Mouse (Mus musculus) B cell, adult 2 months (primary cell): ENCODE data around the gene Bbx.

Experiments used
- DNase-seq, 2 experiments: peaks; one replicate each; pipeline ENCODE4 v3.0.0; 2022

Bbx gene

DNA sequence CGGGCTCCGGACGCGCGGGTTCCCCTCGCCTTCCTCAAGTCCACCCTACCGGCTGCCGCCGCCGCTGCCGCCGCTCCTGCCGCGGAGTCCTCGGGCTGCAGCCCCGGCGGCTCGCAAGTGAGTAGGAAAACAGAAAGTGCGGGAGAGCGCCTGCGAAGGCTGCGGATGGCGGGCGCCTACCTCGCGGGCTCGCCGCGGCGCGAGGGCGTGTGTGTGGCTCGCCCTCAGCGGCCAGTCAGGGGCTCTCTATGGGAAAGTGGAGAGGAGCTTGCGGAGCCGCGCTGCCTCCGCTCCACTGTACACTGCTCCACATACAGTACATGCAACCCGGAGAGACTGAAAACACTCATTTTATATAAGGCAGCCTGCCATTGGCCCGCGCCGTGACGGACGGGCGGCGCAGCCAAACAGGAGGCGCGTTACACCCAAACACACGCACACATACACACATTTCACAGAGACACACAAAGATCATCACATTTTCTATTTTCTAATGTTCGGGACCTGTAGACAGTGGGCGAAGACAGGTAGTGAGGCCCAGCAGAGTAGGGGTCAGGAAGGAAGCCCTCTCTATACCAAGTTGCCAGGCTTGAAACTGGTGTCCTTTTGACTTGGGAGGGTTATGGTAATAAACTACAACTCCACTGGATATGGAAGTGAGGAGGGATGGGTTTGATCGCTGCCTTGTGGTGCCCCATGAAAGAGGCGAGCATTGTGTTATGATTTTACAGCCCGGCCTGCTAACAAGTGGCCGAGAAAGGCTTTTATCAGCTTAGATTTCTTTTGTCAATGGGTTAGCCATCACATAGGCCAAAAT lies at the start of gene Bbx:
Gene Bbx, minus strand, starts transcription at position 329 of the 817 bp plus-strand sequence.
- peak; percentile 96 to 97 for DNase-seq

DNA sequence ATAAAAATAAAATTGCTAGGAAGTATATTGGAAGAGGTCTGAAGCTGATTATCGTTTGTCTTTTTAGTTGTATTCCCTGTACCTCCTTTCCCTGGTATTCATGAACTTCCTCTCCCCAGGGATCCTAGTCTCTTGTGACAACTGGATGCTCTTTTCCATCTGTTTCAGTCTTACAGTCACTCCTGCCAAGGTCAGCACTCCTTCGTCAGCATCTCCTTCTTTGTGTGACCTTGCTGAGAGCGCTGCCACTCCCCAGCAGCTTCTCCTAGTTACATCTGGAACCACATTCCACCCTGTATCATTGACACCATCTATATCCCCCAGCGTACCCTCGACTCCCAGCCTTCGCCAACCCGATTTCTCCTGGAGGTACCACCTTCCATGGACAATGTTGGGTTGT lies 49.7 kb upstream of the Bbx start:
- DNase-seq: no peak

DNA sequence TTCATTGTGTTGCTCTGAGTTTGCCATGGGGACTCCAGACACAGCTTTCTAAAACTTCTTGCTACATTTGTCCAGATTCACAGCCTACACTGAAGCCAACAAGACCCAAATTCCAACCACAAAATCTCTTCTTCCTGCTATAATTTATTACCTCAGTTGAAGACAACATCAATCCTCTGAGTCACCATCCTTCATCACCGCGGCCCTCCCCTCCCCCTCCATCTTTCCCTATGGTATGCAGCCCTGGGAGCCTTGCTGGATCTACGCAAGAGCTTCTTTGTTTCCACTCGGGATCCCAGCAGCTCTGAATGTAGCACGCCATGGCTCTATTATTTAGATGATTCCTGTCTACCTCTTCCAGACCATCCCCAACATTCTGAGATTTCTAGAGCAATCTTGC lies 49.2 kb upstream of the Bbx start:
- DNase-seq: no peak

DNA sequence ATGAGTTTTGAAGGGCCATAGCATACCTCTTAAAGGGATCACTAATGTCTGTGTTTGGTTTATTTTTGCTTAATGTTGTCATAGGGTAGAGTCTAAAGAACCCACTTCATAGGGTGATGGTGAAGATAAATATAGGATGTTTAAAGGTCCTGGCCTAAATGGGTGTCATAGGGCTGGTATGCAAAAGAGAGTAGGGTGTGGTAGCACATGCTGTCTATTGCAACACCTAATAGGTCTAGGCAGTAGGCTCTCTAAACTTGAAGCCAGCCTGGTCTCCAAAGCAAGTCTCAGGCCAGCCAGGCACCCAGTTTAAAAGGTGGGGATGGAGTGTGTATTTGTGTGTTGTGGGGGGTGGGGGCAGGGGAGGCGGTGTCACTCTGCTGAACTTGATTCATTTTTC lies 46.5 kb upstream of the Bbx start:
- no peak for DNase-seq

DNA sequence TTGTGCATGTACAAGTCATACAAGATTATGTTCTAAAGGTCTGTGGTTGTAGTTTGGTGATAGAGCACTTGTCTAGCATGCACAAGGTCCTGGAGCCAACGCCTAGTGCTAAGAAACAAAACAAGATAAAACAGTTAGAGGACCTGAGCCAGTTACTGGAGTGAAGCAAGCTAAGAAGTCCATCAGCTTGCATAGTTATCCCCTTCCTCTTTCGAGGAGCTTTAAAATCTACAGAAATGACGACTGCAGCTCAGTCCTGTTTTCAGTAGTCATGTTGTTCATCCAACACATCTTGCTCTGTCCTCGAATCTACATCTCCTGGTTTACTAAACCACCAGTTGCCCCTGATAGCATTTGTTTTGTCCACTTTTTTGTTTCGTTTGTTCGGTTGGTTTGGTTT lies 45.4 kb upstream of the Bbx start:
- no peak for DNase-seq

DNA sequence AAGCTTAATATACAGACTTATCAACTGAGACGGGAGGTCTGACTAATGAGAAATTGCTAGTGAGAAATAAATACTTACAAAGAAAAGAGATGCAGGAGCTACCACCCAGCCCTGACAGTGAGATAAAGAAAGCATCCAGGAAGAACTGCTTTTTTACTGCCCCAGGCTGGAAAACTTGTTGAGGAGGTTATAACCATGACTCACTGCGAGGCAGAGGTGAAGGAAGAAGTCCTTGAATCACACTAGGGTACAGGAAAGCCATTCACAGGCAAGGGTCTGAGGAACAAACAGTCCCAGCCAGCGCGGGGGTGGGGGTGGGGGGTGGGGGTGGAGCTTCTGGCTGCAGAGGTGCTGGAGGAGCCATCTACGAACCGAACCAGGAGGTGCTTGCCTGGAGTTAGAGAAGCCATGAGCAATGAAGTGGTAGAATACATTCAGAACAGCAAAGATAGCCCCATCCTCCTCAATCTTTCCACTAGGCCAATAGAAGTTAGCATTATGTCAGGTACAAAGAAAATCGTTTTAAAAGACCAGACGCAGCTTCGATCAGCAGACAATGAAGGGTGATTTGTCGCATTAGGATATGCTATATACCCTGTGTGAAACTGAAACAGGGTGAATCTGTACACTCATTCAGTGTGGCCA lies 30.2 kb upstream of the Bbx start:
- no peak for DNase-seq

DNA sequence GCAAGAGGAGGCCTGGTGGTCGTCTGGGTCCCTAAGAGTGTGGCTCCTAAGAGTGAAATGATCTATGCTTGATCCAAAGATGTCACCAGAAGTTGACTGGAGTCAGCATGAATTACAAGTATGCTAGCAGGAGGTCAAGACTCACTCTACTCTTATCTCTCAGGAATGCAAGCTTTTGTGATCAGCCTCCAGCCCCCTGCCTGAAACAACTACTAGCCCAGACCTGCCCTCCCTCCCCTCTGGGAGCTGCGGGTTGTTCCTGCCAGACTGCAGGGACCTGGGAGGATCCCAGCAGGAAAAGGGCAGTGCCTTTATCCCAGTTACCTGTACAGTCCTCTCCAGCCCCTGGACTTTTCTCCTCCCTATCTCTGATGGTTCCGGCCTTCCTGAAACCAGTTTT lies 27.0 kb upstream of the Bbx start:
- no peak for DNase-seq

DNA sequence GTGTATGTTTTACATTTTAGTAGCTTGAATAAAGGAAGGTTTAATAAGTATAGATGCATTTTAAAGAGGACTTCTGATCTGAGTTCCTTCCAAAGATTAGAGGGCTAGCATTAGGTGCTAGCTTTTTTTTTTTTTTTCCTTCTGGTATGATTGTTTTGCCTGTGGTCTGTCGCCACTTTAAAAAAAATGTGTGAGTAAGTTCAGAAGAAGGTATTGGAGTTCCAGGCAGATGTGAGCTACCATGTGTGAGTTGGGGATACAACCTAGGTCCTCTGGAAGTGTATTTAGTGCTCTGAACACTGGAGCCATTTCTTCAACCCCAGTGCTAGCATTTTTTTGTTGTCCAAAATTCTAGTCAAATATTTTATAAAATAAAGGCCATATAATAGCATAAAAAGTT lies 23.9 kb upstream of the Bbx start:
- DNase-seq: no peak

DNA sequence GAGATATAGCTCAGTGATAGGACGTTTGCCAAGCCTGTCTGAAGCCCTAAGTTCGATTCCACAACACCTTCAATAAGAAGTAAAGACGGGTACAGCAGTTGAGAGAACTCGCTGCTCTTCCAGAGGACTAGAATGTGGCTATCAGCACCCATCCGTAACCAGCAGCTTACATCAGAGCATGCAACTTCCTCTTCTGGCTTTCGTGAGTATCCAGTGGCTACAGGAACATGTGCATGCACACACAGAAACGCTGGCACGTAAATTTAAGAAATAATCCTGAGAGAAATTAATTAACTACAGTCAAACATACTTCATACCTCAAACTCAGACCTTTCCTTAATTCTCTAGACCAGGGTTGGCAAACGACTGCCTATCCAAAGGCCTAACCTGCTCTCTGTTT lies 16.9 kb upstream of the Bbx start:
- no peak for DNase-seq

DNA sequence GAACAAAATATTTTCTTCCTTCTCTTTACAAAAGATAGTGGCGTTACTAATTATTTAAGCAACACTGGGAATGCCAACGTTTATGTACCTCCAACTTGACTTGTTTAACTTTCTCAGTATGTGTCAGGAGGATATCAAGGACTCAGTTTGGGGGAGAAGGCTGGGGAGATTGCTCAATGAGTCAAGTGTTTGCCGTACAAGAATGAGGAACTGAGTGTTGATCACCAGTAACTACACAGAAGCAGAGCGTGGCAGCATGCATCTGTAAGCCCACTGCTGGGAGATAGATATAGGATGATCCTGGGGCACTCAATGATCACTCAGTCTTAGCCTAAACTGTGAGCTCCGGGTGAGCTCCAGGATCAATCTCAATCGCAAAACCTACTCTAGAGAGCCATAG lies 12.8 kb upstream of the Bbx start:
- no peak for DNase-seq

DNA sequence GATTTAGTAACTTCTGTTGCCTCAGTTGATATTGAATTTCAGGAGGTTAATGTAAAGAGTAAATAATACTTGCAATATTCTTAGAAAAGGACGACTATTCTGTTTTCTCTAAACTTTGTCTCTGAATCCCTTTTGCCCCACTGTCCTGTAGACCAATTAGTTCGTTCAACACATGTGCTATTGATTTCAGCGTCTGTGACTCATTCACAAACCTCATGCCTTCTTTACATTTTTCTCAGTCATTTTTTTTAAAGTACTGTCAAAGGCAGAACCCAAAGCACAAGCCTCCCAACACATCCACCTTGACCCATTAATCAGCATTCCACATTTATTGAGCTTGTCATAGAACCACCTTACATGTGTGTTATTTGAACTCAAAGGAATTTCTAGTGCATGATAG lies 6.6 kb upstream of the Bbx start:
- DNase-seq: no peak

DNA sequence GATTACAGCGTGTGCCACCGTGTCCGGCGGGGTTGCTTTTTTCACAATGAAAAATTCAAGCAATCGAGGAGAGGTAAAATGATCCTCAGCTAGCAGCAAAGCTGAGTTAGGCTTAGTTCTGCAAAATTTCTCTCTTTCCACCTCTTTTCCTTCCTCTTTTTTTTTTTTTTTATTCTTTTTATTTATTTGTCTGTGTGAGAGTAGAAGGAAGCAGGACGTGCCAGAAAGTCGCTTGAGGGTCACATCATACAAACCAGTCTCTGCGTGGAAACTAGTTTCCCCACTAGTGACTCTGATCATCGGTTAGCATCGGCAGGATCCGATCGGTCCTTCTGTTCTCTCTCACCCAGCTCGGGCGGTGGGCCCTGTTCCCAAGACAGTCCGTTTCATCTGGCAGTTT lies 5.6 kb upstream of the Bbx start:
- DNase-seq: no peak

DNA sequence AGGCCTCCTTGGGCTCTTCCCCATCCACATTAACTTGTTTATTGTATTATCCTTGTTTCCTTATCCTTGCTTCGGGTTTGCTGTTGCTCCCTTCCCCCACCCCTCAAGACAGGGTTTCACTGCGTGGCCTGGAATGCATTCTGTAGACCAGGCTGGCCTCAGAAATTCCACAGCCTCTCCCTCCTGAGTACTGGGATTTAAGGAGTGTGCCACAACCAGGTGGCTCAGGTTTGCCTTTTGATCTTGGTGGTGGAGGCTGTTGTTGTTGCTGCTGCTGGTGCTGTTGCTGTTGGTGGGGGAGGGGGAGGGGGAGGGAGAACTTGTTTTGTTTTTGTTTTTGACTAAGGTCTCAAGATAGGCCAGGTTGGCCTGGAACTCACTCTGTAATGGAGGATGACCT lies 5.1 kb upstream of the Bbx start:
- no peak for DNase-seq

DNA sequence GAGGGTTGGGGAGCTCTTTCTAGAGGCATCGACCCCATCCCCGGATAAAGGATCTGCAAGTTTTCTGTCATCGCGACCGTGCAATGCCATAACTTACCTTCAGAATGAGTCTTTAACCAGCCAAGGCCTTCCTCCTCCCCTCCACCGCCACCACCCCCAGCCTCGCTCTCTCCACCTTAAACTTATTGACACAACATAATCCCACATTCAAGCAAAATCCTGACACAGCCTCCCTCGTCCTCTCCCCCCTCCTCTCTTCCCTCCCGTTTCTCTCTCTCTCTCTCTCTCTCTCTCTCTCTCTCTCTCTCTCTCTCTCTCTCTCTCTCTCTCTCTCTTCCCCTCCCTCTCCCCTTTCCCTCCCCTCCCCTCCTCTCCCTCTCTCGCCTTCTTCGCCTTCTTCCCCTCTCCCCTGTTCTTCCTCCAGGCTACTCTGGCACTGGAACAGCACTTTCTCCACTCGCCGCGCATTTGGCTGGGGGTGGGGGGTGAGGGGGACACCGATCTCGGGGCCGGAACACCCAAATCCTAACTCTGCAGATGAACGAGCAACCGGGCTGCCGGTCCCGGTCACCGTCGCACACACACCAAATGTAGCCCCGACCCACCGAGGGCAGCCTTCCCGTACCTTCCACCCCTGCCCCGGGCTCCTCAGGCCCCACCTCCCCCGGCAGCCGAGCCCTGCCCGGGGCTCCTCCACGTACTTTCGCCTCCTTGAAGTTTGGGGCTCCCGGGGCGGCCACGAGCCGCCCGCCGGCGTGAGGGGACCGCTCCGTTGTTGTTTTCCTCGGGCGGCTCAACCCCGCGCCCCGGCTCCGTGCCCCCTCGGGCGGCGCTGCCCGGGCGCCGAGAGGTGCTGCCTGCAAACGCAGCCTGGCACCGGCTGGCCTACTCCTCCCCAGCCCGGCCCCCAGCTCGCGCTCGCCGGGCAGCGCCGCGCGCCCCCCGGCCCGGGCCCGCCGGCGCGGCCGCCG lies 894 bp downstream of the Bbx start:
- peak; percentile 62 to 74 for DNase-seq

DNA sequence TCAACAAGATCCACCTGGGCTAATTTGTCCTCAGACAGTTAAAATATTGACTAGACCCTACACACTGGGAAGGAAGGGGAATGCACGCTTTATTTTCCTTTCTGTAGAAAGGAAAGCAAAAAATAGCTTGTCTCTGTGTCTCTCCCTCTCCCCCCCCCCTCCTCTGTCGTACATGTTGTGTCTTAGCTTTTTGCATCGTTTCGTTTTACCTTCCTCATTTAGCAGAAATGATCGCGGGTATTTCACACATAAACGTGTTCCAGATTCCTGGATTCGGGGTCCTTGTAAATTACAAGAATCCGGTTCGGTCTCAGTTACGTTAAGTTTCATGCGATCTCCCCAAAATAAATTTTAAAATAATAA lies 1.7 kb downstream of the Bbx start:
- peak; percentile 50 to 52 for DNase-seq

DNA sequence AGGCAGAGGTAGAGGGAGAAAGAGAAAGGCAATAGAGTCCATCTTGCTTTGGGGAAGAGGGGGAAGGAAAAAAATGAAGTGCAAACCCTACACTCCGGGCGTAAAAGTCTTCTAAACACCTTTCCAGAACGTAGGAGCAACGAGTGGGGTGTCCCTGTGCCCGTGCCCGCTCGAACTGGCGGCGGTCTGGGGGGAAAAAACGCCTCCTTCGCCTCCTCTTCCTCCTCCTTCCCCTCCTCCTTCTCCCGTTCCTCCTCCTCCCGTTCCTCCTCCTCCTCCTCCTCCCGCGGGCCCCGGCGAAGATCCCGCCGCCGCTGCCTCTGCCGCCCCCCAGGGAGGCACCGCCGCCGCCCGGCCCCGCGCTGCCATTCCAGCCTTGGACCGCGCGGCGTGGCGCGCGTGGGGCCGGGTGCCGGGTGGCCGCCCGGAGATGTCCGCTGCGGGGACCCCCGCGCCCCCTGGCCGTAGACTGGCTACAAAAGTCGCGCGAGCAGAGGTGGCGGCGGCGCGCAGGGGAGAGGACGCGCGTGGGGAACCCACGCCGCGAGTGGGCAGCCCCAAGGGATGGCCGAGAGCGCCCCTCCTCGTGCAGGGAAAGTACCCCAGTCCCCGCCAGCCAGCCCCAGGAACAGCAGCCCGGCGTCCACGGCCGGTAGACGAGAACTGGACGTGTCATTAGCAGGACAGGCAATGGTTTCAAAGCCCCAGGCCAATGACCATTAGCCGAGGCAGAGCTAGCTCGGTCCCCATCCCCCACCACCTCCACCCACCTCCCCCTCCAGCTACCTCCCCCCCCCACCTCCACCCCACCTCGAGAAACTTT lies 2.3 kb downstream of the Bbx start:
- DNase-seq: peak; percentile 61

DNA sequence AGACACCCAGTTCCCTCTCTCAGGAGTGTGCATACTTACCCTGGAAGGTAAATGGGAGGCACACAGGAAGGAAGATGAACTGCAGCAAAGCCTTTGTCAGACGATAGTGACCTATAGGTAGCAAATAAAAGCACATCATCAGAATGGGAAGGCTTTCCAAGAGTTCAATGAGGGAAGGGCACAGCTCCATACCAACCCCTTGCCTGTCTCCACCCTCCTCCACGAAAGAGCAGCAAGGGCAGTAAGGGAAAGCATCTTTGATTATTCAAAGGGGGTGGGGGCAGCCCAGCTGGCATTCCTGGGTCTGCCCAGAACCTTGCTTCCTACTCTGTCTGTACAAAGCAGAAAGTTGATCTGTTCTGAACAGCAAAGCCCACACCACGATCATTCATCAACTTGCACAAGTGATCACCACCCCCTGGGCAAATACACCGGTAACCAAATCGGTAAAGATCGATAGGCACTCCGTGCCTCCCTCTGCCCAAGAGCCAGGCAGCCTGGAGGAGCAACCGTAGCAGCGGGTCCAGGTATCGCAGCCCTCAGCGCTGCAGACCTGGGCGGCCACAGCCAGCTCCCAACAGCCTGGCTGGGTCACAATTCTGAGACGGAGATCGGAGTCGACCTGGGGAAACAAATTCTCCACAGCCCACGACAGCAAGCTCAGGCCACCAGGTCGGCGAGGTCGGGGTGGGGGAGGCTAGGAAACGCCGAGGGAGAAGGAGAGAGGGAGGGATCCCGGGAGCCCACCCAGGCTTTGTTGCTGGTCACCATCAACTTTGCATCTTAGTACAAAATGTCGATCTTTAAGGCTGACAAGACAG lies 3.1 kb downstream of the Bbx start:
- peak; percentile 21 to 26 for DNase-seq

DNA sequence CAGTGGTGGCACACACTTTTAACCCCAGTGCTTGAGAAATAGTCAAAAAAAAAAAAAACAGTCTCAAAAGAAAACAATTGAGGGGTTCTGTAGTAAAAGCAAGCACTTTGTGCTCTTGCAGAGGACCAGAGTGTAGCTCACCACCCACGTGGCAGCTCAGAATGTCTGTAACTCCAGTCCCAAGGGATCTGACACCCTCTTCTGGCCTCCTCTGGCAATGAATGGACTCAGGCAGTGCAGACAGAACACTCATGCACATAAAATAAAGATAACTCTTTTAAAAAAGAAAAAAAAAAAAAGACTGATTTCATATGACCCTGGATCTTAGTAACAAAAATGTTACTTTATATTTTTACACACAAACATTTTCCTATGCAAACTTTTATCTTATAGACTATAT lies 12.1 kb downstream of the Bbx start:
- DNase-seq: peak; percentile 29 to 34

DNA sequence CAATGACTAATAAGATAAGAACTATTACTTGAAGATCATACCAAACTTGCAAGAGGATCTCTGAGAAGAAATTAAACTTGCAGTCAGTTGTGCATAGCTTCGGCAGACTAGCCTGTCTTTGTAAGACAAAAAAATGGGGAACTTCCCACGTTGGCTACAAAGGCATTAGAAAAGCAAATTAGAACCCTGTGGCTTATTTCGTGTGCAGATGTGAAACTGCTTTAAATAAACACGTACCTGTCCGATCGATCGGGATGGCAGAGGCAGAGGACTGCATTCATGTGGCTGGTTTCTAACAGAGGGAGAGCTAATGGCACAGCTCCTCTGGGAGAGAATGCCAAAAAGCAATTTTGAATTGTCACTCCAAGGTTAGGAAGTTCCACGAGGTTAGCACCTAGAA lies 16.8 kb downstream of the Bbx start:
- peak in 1 of 2 experiments; percentile 8 for DNase-seq

DNA sequence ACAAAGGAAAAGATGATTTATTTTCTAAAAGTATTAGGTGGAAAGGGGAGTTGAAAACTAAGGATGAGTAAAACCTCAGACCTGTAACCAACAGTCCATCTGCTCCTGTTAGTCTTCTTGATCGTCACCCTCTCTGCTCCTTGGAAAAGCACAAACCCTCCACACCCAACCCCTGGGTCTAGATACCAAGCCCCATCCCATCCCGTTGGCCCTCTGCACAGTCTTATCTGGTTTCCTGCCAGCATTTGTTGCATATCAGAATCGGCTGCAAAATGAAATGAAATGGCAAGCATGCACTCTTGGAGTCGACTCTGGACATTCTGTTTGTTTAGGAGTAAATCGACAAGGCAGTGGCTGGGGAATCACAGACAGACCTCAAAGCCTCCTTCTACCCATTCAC lies 29.3 kb downstream of the Bbx start:
- no peak for DNase-seq

DNA sequence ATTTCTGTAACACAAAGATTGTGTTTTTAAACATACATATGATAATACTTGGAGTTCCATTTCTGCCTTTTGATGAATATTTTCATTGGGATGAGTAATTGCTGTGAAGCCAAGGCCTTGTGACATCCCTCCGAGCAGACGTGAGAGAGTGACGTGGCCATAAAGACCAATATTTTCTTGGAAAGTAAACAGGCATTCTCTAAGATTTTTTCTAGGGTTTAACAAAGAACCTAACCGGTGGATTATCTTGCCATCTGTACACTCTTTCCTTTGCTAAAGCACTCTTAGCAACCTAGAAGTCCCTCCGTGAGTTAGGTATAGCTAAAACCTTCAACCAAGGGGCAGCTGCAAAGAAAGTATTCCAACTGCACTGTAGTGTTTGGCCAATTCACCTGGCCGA lies 32.4 kb downstream of the Bbx start:
- no peak for DNase-seq

DNA sequence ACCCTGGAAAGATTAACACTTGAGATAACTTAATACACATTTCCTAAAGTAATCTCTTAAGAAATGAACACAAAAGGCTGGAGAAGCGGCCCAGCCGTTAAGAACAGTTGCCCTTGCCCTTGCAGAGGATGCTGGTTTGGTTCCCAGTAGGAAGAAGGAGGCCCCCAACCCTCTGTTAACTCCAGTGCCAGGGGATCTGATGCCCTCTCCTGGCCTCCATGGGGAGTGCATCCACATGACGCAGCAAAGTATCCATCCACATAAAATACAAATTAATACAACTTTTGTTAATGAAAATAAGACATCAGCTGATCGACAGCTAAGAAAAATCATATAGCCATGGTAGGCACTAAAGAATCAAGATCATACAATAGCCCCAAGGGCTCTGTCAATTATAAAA lies 33.6 kb downstream of the Bbx start:
- DNase-seq: peak in 1 of 2 experiments; percentile 14
